In the genomic region with DNA sequence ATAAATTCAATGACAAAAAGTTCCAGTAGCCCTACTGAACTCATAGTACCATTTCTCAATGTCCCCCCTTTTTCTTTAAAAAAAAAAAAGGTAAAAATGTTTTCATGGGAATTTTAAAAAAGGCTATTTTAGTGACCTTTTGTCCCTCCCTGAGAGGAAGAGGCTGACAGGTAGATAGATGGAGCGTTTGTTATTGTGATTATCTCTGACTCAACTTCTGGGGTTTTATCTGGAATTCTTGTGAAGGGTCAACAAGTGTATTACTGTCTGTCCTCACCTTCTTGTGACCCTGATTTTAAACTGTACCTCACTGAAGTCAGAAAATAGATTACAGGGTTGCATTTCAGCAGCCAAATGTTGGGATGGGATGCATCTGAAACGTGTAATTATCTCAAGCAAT, we compare ENCODE assay signal across 15 mouse cellular contexts.
"Had no signal": no experiment of that assay in that cellular context is flagged by ENCODE, and none has a peak within 500 bp of the region (broad histone marks: within the 10 kb centered on the region; RNA-seq: fewer than 3 reads in every experiment).

No protein-coding gene starts in this region.

- H3K9me3 ChIP-seq: liver, embryonic 13.5 days; midbrain, embryonic 13.5 days had no signal

- H3K9ac ChIP-seq: liver, embryonic 13.5 days; midbrain, embryonic 13.5 days had no signal

- H3K4me1 ChIP-seq: liver, embryonic 13.5 days; midbrain, embryonic 13.5 days had no signal

- DNase-seq: layer of hippocampus, postnatal 36 days; liver, embryonic 13.5 days; lung, adult 2 months; lung, postnatal 14 days; lung, postnatal 4 days; right cerebral cortex, adult 18-20 months; right cerebral cortex, postnatal 14 days; right cerebral cortex, postnatal 4 days; thymus, adult 2 months; thymus, postnatal 14 days; thymus, postnatal 4 days had no signal

- H3K27ac ChIP-seq: left cerebral cortex, adult 2 months; liver, embryonic 13.5 days; midbrain, embryonic 13.5 days; stomach, postnatal 0 days had no signal

- H3K4me2 ChIP-seq: liver, embryonic 13.5 days; midbrain, embryonic 13.5 days had no signal

- ATAC-seq: intestine, embryonic 16.5 days; midbrain, embryonic 13.5 days had no signal

- H3K4me3 ChIP-seq: left cerebral cortex, adult 2 months; liver, embryonic 13.5 days; midbrain, embryonic 13.5 days had no signal

- H3K36me3 ChIP-seq: liver, embryonic 13.5 days; midbrain, embryonic 13.5 days had no signal

- H3K27me3 ChIP-seq: liver, embryonic 13.5 days; midbrain, embryonic 13.5 days had no signal
